Mouse (Mus musculus) stomach, embryonic 16.5 days (tissue): ENCODE results near the gene Nqo1. TPM values are rescaled to one million over a fixed set of nuclear protein-coding genes. Genes with fewer than 3 reads are reported as not detected.
A peak's percentile ranks its signal among the peaks of the same experiment; 100 is the strongest.

Experiments used
- ATAC-seq: fragments of 200-750 bp; cut with Nextera tagmentation; 2 replicates; pipeline ENCODE4 v1.8.0; 2017; ENCODE audit warnings: moderate number of reproducible peaks, moderate TSS enrichment; ENCODE audit not compliant: insufficient read depth, low FRiP score
- H3K27ac ChIP-seq: fragments of 300-500 bp; sonication (generic); 2 replicates; pipeline ENCODE4 v1.5.1; 2014; ENCODE audit warnings: low read length
- H3K27me3 ChIP-seq: fragments of 300-500 bp; sonication (generic); 2 replicates; pipeline ENCODE4 v1.6.1; 2014; ENCODE audit warnings: low read length, control low read depth, mixed read lengths; ENCODE audit not compliant: control insufficient read depth, insufficient read depth
- H3K36me3 ChIP-seq: fragments of 300-500 bp; sonication (generic); 2 replicates; pipeline ENCODE4 v1.6.1; 2014; ENCODE audit warnings: low read length; ENCODE audit not compliant: control insufficient read depth, insufficient read depth
- H3K4me1 ChIP-seq: fragments of 300-500 bp; sonication (generic); 2 replicates; pipeline ENCODE4 v1.6.1; 2014; ENCODE audit warnings: low read length, control low read depth, mixed read lengths; ENCODE audit not compliant: control insufficient read depth, insufficient read depth
- H3K4me2 ChIP-seq: fragments of 300-500 bp; sonication (generic); 2 replicates; pipeline ENCODE4 v1.6.1; 2014; ENCODE audit warnings: low read depth, low read length, mixed read lengths
- H3K4me3 ChIP-seq: fragments of 300-500 bp; sonication (generic); replicated peaks from 2 replicates; pipeline ENCODE4 v1.5.1; 2014; ENCODE audit warnings: mild to moderate bottlenecking, low read length
- H3K9ac ChIP-seq: fragments of 300-500 bp; sonication (generic); 2 replicates; pipeline ENCODE4 v1.6.1; 2014; ENCODE audit warnings: low read length
- H3K9me3 ChIP-seq: fragments of 300-500 bp; sonication (generic); replicated peaks from 2 replicates; pipeline ENCODE4 v1.6.1; 2016; ENCODE audit warnings: low read length, control low read depth; ENCODE audit not compliant: control insufficient read depth
- WGBS: fragments of 180-500 bp; shearing (Covaris S2); extraction: QIAGEN DNeasy Blood & Tissue Kit; methylation state at CpG from one replicate; pipeline ENCODE4 v1.1.7; 2014; 5-methylcytosine and 5-hydroxymethylcytosine counted together
- polyA plus RNA-seq: library from polyadenylated mRNA; unstranded; fragments of >200 nt; fragmentation: Nextera tagmentation; extraction: Ambion mirVana; gene quantifications from 2 replicates; pipeline ENCODE4 v1.2.1, GENCODE M21; 2015

The Nqo1 gene
- polyA plus RNA-seq, 1 experiment from 2014 or later: 25.0 TPM

DNA sequence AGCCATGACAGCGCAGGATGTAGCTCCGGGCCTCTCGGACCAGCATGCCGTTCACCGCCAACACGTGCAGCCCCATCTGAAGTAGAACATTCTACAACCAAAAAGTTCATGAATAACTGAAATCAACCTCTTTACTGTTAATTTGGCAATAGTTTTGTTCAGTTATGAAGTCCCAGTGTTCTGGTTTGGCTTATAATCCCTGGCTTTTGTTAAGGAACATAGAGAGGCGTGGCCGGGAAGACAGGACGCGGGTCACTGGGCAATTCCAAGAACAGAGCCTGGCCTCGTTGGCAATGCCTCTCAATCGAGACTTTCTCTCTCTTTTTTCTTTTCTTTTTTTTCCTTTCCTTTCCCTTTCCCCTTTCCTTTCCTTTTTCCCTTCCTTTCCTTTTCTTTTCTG lies 14.0 kb upstream of the Nqo1 start:
- ATAC-seq: no peak
- H3K4me2 ChIP-seq: no peak overlapping the region
- no peaks in the 10 kb centered on the region for H3K9me3 ChIP-seq
- no peak overlapping the region for H3K27ac ChIP-seq
- H3K4me3 ChIP-seq: no peak overlapping the region
- WGBS: 93% methylated on average over 12 of the region's 12 CpGs
- H3K27me3 ChIP-seq: no peaks in the 10 kb centered on the region
- peaks cover 32% of the 10 kb centered on the region for H3K36me3 ChIP-seq
- no peaks in the 10 kb centered on the region for H3K4me1 ChIP-seq
- H3K9ac ChIP-seq: no peak overlapping the region

DNA sequence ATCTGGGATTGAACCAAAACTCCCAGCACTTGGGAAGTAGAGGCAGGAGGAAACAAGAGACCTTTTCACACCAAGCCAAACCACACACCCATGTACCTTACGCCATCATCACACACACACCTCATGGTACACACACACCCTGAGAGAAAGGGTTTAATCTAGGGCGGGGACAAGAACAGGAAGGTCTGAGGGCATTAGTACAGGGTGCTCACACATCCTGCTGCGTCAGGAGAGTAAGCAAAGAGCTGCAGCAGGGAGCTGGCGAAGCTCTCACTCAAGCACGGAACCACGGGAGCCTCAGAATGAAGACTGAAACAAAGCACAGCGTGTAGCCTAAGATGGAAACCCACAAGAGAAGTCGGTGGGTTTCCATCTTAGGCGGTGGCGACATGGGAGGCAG lies 10.9 kb upstream of the Nqo1 start:
- H3K27ac ChIP-seq: peak overlapping the region; percentile 40
- peak; percentile 65; the same call in 1 of the 2 replicates for ATAC-seq

DNA sequence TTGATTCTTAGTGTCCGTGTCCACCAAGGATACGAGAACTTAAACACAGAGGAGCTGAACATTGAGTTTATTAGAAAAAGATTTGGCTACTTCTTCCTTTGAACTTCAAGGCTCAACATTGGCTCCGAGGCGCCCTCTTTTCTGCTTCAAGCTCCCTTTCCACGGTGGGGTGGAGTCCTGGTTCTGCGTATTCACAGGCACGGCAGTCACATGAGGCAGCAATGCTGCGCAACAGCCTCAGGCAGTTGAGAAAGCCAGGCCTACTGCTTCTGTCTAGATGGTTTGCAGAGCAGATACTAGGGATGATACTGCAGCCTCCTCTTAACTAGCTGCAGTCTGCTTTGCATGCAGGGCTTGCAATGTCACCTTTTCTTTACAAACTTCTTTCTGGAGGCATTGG lies 9.5 kb upstream of the Nqo1 start:
- Histone ChIP-seq H3K27me3 (no peaks in the 10 kb centered on the region), H3K4me2 (no peak overlapping the region), H3K9ac (no peak overlapping the region), H3K36me3 (peaks cover 39% of the 10 kb centered on the region), H3K9me3 (no peaks in the 10 kb centered on the region), H3K27ac (no peak overlapping the region), H3K4me3 (no peak overlapping the region), H3K4me1 (no peaks in the 10 kb centered on the region)
- ATAC-seq: no peak
- WGBS: 85% methylated on average over 8 of the region's 8 CpGs

More for the DNA sequence above, 10.9 kb upstream of the Nqo1 start:
- 82% methylated on average over 10 of the region's 10 CpGs for WGBS
- Histone ChIP-seq H3K36me3 (peaks cover 47% of the 10 kb centered on the region), H3K27me3 (no peaks in the 10 kb centered on the region), H3K9me3 (no peaks in the 10 kb centered on the region), H3K9ac (no peak overlapping the region), H3K4me1 (no peaks in the 10 kb centered on the region), H3K4me2 (no peak overlapping the region), H3K4me3 (no peak overlapping the region)

DNA sequence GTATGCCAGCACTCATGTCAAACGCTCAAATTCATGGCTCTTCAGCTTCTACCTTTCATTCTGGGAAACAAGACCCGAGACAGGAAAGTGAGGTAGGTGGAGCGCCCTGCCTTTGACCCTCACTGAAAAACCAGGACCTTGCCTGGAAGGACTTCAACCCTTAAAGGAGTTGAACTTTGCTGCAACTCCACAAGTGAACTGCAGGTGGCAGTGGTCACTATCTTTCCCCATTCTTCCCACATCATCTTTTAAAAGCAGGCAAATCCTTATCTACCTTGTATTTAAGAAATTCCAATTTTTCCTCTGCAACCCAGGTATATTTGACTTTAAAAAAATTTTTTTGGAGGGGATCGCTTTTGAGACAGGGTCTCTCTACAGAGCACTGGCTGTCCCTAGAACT lies 8.4 kb upstream of the Nqo1 start:
- Histone ChIP-seq H3K27ac (no peak overlapping the region), H3K4me2 (no peak overlapping the region), H3K9me3 (no peaks in the 10 kb centered on the region), H3K4me3 (no peak overlapping the region), H3K36me3 (peaks cover 35% of the 10 kb centered on the region), H3K27me3 (no peaks in the 10 kb centered on the region), H3K4me1 (peaks cover 9% of the 10 kb centered on the region), H3K9ac (no peak overlapping the region)
- WGBS: 63% methylated on average over 4 of the region's 4 CpGs
- no peak for ATAC-seq

DNA sequence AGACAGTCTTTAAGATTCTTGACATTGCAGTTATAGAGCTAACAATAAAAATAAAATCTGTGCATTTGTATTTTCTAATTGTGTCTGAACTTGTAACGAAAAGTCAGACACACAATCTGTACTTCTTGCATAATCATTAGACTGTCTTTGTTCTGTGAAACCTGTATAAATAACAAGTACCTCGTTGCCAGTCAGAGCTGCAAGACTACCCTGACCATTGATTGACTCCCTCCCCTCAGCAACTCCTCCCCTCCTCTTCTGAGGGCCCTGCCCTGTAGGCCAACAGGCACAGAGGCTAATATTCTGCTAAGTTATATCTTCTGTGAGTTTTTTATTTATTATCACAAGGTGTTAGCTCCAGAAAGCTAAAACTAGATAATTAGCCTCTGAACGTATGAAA lies 2.9 kb upstream of the Nqo1 start:
- H3K4me2 ChIP-seq: no peak overlapping the region
- H3K4me3 ChIP-seq: no peak overlapping the region
- H3K27ac ChIP-seq: peak overlapping the region; percentile 62
- no peak; the same call in 1 of the 2 replicates for ATAC-seq
- WGBS: 42% methylated on average over 3 of the region's 3 CpGs
- H3K9me3 ChIP-seq: no peaks in the 10 kb centered on the region
- H3K27me3 ChIP-seq: no peaks in the 10 kb centered on the region
- no peak overlapping the region for H3K9ac ChIP-seq
- H3K36me3 ChIP-seq: peaks cover 14% of the 10 kb centered on the region
- peaks cover 24% of the 10 kb centered on the region for H3K4me1 ChIP-seq

DNA sequence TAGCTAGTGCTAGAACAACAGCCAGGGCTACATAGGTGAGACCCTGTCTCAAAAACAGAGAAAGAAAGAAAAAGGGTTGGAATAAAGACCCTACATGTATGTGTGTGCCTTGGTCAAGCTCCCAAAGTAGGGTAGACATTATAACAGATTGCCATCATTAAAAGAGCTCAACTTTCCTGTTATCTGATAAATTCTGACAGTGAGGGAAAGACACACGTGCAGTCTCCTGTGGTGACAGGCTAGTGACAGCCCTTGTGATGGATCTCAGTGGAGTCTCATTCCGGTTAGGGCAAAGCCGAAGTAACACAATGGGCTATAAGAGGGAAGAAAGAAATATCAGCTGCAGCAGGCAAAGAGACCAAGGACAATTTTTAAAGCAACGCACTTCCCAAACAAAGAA lies 1.1 kb upstream of the Nqo1 start:
- 62% methylated on average over 4 of the region's 4 CpGs for WGBS
- Histone ChIP-seq H3K27ac (no peak overlapping the region), H3K9me3 (no peaks in the 10 kb centered on the region), H3K9ac (no peak overlapping the region), H3K27me3 (no peaks in the 10 kb centered on the region), H3K4me1 (peaks cover 28% of the 10 kb centered on the region), H3K4me3 (no peak overlapping the region), H3K36me3 (no peaks in the 10 kb centered on the region), H3K4me2 (no peak overlapping the region)
- ATAC-seq: no peak

DNA sequence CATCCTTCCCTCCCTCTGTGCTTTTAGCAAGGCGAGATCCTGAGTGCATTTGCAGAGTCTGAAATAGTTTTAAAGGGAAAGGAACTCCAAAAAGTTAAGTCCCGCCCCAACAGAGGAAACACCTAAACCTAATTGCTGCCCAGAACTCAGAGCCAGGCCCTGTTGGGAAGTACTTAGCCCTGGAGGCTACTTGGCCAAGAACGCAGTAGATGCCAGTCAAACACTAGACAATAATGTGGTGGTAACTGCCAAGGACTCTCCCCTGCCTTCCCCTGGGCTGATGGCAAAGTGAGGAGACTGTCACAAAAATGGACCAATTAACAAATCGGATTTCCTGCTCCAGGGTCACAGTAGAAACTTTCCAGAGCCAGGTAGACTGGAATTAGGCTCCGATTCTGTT lies 1.1 kb downstream of the Nqo1 start:
- H3K4me2 ChIP-seq: no peak overlapping the region
- H3K27ac ChIP-seq: no peak overlapping the region
- H3K27me3 ChIP-seq: no peaks in the 10 kb centered on the region
- no peaks in the 10 kb centered on the region for H3K9me3 ChIP-seq
- H3K4me3 ChIP-seq: no peak overlapping the region
- H3K9ac ChIP-seq: peak overlapping the region; percentile 33; the same call in 1 of the 2 replicates
- no peaks in the 10 kb centered on the region for H3K36me3 ChIP-seq
- H3K4me1 ChIP-seq: peaks cover 27% of the 10 kb centered on the region
- 81% methylated on average over 5 of the region's 5 CpGs for WGBS
- no peak for ATAC-seq

DNA sequence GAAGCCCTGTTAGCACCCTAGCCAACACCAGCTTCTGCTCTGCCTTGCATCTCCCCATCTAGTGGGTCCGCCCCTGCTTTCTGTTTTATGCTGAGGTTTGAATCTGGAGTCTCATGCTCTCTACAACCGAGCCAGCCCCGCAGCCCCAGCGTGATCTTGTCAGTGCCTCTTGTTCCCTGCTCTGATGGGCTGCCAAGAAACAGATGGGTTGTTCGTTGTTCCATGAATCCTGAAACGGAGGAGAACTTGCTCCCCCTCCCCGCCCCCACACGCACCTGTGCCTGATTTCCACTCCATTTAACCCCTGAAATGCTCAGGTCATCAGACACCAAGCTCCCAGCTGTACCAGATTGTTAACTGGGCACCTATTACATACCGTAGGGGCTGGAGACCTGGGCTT lies 3.5 kb downstream of the Nqo1 start:
- Histone ChIP-seq H3K9me3 (no peaks in the 10 kb centered on the region), H3K27ac (no peak overlapping the region), H3K36me3 (no peaks in the 10 kb centered on the region), H3K4me2 (no peak overlapping the region), H3K27me3 (no peaks in the 10 kb centered on the region), H3K4me3 (no peak overlapping the region), H3K4me1 (peaks cover 25% of the 10 kb centered on the region), H3K9ac (no peak overlapping the region)
- no peak for ATAC-seq
- 45% methylated on average over 9 of the region's 9 CpGs for WGBS

DNA sequence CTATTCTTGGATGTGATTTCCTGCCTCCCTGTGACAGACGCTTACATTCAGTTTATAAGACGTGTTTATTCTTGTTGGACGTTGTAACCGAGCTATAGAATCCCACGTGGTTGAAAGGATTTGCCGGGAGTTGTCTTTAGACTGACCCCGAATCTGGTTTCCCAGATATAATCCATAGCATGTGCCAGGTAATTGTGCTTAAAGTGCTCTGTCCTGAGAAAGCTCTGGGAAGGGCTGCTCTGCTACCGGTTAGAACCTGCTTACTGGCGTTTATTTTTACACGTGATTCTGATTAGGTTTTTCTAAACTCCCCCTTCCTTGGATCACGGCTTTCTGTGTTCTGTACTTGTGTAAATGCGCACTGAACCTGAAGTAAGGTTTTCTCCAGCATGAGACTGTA lies 5.3 kb downstream of the Nqo1 start:
- no peaks in the 10 kb centered on the region for H3K36me3 ChIP-seq
- no peak for ATAC-seq
- H3K9ac ChIP-seq: no peak overlapping the region
- H3K4me3 ChIP-seq: no peak overlapping the region
- no peak overlapping the region for H3K4me2 ChIP-seq
- no peaks in the 10 kb centered on the region for H3K27me3 ChIP-seq
- H3K4me1 ChIP-seq: peaks cover 15% of the 10 kb centered on the region
- peak overlapping the region; percentile 33 for H3K27ac ChIP-seq
- WGBS: 35% methylated on average over 12 of the region's 12 CpGs
- H3K9me3 ChIP-seq: no peaks in the 10 kb centered on the region
